Mouse (Mus musculus): ENCODE measurements around the gene Pgap1. TPM values are rescaled to one million over a fixed set of nuclear protein-coding genes. Genes with fewer than 3 reads are reported as not detected.

Gene Pgap1
- polyA plus RNA-seq (2012; rRNA removed; ENCODE audit: low replicate concordance) = 1.6 and 2.3 TPM in 2 replicates

DNA sequence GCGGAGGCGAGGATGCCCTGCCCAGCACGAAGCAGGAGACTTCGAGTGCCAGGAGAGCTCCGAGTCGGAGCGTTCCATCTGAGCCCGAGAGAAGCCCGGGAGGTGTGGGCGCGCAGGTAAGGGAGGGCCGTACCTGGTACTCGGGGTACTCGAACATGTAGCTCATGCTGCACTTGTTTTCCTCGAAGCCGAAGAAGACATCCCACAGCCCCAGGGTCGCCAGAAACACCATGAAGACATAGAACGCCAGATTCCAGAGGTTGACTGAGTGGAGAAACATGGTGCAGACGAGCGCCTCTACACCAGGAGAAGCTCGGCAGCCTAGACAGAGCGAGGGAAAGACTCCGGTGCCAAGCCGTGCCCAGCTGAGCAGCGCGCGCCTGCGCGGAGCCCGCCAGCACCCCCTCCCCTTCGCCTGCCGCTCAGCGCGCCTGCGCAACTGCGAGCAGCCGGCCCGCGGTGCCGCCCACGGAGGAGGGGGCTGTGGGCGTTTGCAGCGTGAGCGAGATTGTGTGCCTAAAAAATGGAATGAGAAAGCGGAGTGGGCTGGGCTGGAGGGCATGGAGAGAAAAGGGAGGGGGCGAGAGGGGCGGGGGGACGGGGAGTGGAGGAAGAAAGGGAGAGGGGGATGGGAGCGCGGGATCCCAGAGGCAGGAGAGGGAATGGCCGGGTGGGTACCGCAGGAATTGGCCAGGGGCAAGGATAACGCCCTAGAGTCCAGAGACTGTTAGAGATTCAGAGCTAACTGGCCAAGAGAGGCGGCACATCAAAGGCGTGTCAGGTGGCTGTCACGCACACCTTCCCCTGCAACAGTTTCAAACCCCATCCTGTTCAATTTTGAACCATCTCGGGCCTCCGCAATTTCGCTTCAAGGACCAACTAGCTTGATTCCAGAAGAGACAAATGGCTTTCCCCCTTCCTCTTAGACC lies at the start of gene Pgap1:
Pgap1 (minus strand) TSS at position 384 of the 929 bp plus-strand sequence.

DNA sequence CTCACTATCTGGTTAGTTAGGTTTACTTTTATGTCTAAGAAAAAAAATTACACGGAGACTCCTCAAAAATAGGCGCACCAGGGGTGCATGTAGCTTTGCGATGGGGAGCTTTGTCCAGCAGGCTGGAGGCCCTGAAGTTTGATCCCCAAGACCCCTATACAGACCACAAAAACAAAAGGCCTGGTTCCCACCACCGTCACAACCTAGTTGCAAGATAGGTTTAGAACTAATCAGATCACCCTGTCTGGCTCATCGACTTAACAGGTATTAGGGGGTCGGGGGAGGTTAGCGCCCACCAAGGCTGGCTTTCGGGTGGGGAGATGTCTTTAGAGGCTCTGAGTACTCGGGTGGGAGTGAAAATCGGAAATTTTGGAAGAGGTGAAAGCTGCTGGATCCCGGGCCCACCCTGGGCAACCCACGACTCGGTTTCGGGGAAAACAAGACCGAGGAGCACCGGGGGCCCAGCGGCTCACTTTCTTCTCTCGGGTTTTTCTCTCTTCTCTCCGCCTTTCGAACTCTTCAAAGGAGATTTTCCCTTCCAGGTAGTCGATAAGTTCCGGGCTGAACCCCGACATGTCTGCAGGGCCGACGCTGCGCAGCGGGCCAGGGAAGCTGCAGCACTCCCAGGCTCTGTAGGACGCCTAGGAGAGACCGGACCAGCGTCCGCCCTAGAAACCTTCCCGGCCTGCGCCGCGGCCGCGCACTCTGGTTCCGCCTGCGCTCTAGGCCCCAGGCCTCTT lies 119.0 kb downstream of the Pgap1 start, which contains the start of gene Gtf3c3:
Gtf3c3 (minus strand) TSS at position 632 of the 740 bp plus-strand sequence.

Other genes with a start within 250 kb of the Pgap1 start
- 2.8 and 8.0 TPM in 2 replicates for gene Gtf3c3, start 118.7 kb downstream of the Pgap1 start, polyA plus RNA-seq (2012; rRNA removed; ENCODE audit: low replicate concordance)